Mouse (Mus musculus) lung, adult 2 months (tissue): Measurements from ENCODE around the gene Mrpl49. TPM values are rescaled to one million over a fixed set of nuclear protein-coding genes. Genes with fewer than 3 reads are reported as not detected.
A peak's percentile ranks its signal among the peaks of the same experiment; 100 is the strongest.

Source experiments
- DNase-seq: peaks from one replicate; pipeline ENCODE4 v3.0.0; 2022
- H3K4me1 ChIP-seq: fragments of 200-500 bp; 2 replicates; pipeline ENCODE4 v1.6.1; 2011; ENCODE audit warnings: low read length; ENCODE audit not compliant: control insufficient read depth, insufficient read depth
- H3K4me3 ChIP-seq: fragments of 200-500 bp; replicated peaks from 2 replicates; pipeline ENCODE3; 2011; ENCODE audit warnings: low read depth, mild to moderate bottlenecking, control low read depth, low read length; ENCODE audit errors: extremely low read depth
- CTCF ChIP-seq: fragments of 200-500 bp; IDR thresholded peaks from 2 replicates; pipeline ENCODE4 v1.5.1; 2011; ENCODE audit warnings: mild to moderate bottlenecking, low read length, control low read depth; ENCODE audit not compliant: insufficient read depth
- POLR2A ChIP-seq: fragments of 200-500 bp; IDR thresholded peaks from 2 replicates; pipeline ENCODE4 v1.6.1; 2011; ENCODE audit warnings: low read depth, mild to moderate bottlenecking, control low read depth, low read length, borderline replicate concordance; ENCODE audit errors: extremely low read depth
- WGBS: fragments of 180-500 bp; shearing (Covaris S2); methylation state at CpG from one replicate; pipeline ENCODE4 v1.1.7; 2018; 5-methylcytosine and 5-hydroxymethylcytosine counted together
- polyA plus RNA-seq: library from polyadenylated mRNA; depleted of rRNA; stranded (reverse); fragments of >200 nt; gene quantifications from 2 replicates; pipeline ENCODE4 v1.2.3, GENCODE M21; 2012

Mrpl49 gene
- polyA plus RNA-seq, 1 experiment, result 13.7 TPM

- peak; percentile 76; the same call in 1 of the 2 replicates for TF ChIP-seq POLR2A
- TF ChIP-seq CTCF, result no peak
- H3K4me3 ChIP-seq, result peak within 1 kb of the TSS; percentile 94
- DNase-seq, result peak; percentile 96
- WGBS, result under 1% methylated on average over 58 of the region's 58 CpGs
- peaks cover 7% of the 10 kb centered on the region for H3K4me1 ChIP-seq
Observed at GRCm38 (mm10) chr19:6084478-6085248, 27.1 kb upstream of the Mrpl49 start, which contains the start of the genes Zfpl1 and Cdca5. TSS of gene Zfpl1 (minus strand) at chr19:6084956. TSS of gene Cdca5 (plus strand) at chr19:6084983.

DNA sequence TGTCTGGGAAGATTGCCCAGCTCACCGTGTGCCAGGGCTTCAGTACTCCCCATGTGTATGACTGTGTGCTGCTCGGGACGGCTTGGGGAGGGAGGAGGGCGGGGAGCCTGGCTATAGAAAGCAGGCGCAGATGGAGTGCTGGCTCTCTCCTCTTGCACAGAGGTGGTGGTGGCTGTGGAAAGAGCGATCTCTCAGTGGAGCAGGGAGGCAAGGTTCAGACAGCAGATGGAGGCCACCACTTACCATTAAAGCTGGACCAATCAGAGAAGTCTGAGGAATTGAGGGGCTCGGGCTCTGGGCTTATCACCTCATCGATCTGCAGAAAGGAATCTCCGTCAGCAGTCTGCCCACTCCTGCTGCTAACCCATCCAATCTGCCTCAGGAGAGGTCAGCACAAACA, 24.6 kb upstream of the Mrpl49 start, which contains the start of gene Gm28374:
TSS of gene Gm28374 (minus strand) at position 101 of the 400 bp plus-strand sequence.
- TF ChIP-seq CTCF (no peak), POLR2A (no peak)
- H3K4me3 ChIP-seq, result no peak within 1 kb of the TSS
- 84% methylated on average over 9 of the region's 9 CpGs for WGBS
- peaks cover 7% of the 10 kb centered on the region for H3K4me1 ChIP-seq
- DNase-seq, result no peak

GRCm38 (mm10) chr19:6079983-6080480, 22.4 kb upstream of the Mrpl49 start, which contains the start of gene Tmem262:
TSS of gene Tmem262 (plus strand) at chr19:6080033.
- TF ChIP-seq CTCF (no peak), POLR2A (no peak)
- H3K4me3 ChIP-seq, result no peak within 1 kb of the TSS
- 91% methylated on average over 12 of the region's 12 CpGs for WGBS
- H3K4me1 ChIP-seq, result peaks cover 13% of the 10 kb centered on the region
- no peak for DNase-seq

- Histone ChIP-seq H3K4me1 (peaks cover 6% of the 10 kb centered on the region), H3K4me3 (peak within 1 kb of the TSS; percentile 80)
- DNase-seq, result peak; percentile 84
- TF ChIP-seq CTCF (no peak), POLR2A (peak; percentile 60; the same call in 1 of the 2 replicates)
- WGBS, result under 1% methylated on average over 33 of the region's 33 CpGs
Observed at GRCm38 (mm10) chr19:6076564-6077393, 19.2 kb upstream of the Mrpl49 start, which contains the start of gene Vps51. TSS of gene Vps51 (minus strand) at chr19:6077231.

DNA sequence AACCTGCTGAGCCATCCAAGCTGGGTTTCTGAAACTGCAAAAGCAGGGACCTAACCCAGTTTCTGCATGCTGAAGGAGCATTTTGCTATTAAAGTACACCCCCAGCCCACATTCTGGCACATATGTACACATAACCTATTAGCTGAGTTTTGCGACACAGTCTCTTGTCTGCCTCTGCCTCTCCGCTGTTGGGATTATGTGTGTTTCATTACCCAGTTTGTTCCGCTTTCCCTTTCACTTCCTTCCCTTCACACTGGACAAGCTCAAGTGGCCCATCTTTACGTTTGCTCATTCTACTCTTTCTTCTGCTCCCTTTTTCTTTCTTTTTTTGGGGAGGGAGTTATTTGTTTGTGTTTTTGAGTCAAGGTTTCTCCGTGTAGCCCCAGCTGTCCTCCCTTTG, 16.3 kb upstream of the Mrpl49 start:
- Histone ChIP-seq H3K4me1 (peaks cover 6% of the 10 kb centered on the region), H3K4me3 (no peak overlapping the region)
- no peak for DNase-seq
- TF ChIP-seq CTCF (no peak), POLR2A (no peak)
- 82% methylated on average over 5 of the region's 5 CpGs for WGBS

DNA sequence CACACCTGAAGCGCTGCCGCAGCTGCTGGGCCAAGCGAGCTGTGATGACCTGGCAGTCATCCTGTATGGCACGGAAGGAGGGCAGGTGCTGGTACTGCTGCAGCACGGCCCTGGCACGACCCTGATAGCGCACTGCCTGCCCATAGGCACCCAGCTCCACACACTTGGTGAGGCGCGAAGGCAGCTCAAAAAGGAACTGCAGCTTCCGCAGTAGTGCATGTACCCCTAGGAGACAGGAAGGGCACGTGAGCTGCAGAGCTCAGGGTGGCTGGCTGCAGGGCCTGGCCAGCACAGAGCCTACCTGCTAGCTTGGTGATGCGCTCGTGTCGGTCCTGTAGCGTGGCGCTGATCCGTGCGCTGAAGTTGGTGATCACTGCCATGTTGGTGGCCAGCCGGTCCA, 13.7 kb upstream of the Mrpl49 start:
- no peak for DNase-seq
- no peak for TF ChIP-seq POLR2A
- no peak for TF ChIP-seq CTCF
- 89% methylated on average over 19 of the region's 19 CpGs for WGBS
- Histone ChIP-seq H3K4me3 (no peak overlapping the region), H3K4me1 (peaks cover 11% of the 10 kb centered on the region)

DNA sequence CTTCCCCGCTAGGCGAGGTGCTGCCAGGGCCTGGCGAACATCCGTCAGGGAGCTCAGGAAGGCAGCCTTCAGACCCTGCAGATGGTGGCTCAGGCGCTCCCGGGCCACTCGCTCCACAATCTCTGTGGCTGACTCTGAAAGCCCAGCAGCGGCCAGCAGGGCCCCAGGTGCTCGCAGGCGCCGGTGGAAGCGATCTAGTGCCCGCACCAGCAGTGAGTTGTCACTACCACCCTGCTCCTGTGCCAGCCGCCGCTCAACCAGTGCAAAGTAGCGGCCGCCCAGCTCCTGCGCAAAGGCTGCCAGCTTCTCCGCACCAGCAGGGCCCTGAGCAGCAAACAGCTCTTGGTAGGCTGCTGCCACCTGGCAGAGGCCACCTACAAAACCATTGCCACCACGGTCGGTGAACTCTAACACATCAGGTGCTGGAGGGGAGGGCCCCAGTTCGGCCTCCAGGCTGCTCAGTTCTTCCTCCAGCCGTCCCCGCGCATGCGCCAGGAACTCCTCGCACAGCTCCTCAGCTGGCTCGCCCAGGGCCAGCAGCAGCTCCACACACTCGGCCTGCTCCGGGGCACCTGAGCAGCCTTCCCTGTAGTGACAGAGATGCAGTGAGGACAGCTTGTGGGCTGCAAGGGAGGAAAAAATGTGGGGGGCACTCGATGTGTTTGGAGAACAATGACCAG, 13.1 kb upstream of the Mrpl49 start:
- no peak for DNase-seq
- WGBS, result 89% methylated on average over 31 of the region's 31 CpGs
- TF ChIP-seq POLR2A, result no peak
- TF ChIP-seq CTCF, result no peak
- Histone ChIP-seq H3K4me1 (peaks cover 8% of the 10 kb centered on the region; the same call in 1 of the 2 replicates), H3K4me3 (no peak overlapping the region)

GRCm38 (mm10) chr19:6069851-6070250, 12.3 kb upstream of the Mrpl49 start:
- H3K4me3 ChIP-seq, result no peak overlapping the region
- DNase-seq, result no peak
- TF ChIP-seq POLR2A, result no peak
- no peak for TF ChIP-seq CTCF
- peaks cover 8% of the 10 kb centered on the region; the same call in 1 of the 2 replicates for H3K4me1 ChIP-seq
- whole genome bisulfite sequencing, result 89% methylated on average over 10 of the region's 10 CpGs

DNA sequence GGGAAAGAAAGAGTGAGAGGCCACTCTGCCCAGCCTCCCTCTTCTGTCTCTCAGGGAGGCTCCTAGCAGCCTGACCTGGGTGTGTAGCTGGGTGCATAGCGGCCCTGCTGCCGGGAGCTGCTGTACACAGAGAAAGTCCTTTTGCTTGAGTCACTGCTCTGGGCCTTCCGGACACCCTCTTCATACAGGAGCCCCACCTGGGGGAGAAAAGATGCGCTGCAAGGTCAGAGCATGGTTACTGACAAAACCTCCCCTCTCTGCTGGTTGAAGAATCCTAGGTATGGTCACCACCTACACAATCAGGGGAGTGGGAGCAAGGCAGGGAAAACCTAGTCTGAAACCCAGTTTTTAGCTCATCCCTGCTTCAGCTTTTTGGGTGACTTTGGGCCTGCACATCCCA, 11.4 kb upstream of the Mrpl49 start:
- TF ChIP-seq POLR2A (no peak), CTCF (no peak)
- no peak for DNase-seq
- WGBS, result 74% methylated on average over 4 of the region's 4 CpGs
- Histone ChIP-seq H3K4me1 (peaks cover 8% of the 10 kb centered on the region; the same call in 1 of the 2 replicates), H3K4me3 (no peak overlapping the region)
